Mouse (Mus musculus): Measurements from ENCODE around the gene Hs3st3b1. TPM values are rescaled to one million over a fixed set of nuclear protein-coding genes. Genes with fewer than 3 reads are reported as not detected.

Hs3st3b1 gene
- polyA plus RNA-seq, 1 experiment from 2014 or later, result 33.4 TPM

DNA sequence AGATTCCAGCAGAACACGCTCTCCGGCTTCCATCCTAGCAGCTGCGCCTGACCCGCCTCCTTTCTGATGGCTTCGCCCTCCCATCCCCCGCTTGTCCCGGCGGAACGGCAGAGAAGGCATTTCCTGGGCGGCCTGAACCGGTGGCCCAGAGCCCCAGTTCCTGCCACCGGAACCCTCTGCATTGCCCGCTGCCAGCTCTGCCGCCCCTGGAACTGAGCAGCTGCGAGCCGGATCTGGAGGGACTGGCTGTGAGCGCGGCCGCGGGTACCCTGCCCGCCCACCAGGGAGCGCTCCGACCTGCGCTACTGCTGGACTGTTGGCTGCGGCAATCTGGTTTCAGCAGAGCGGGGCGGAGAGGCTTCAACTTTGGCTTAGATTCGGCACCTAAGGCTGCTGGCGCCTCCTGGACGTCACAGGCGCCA is 3.1 kb upstream of the Hs3st3b1 start:
- under 1% methylated on average over 31 of the region's 31 CpGs for WGBS
- H3K4me2 ChIP-seq (replicated peaks; ENCODE audit: low read depth, low read length), result peak overlapping the region; percentile 57
- peak overlapping the region; percentile 61; the same call in 1 of the 2 replicates for H3K27ac ChIP-seq (ENCODE audit: low read length)
- peak overlapping the region; percentile 43 for H3K4me3 ChIP-seq (ENCODE audit: low read length)
- peaks cover 35% of the 10 kb centered on the region for H3K4me1 ChIP-seq (ENCODE audit: insufficient read depth, low read length)
- ATAC-seq (ENCODE audit: low FRiP score, low TSS enrichment), result peak; percentile 39
- no peaks in the 10 kb centered on the region for H3K36me3 ChIP-seq (ENCODE audit: insufficient read depth, low read length)
- no peaks in the 10 kb centered on the region for H3K9me3 ChIP-seq (ENCODE audit: low read length)
- peak overlapping the region; percentile 33; the same call in 1 of the 2 replicates for H3K9ac ChIP-seq (replicated peaks; ENCODE audit: low read length)
- H3K27me3 ChIP-seq (ENCODE audit: insufficient read depth, low read length), result peaks cover 38% of the 10 kb centered on the region; the same call in 1 of the 2 replicates

DNA sequence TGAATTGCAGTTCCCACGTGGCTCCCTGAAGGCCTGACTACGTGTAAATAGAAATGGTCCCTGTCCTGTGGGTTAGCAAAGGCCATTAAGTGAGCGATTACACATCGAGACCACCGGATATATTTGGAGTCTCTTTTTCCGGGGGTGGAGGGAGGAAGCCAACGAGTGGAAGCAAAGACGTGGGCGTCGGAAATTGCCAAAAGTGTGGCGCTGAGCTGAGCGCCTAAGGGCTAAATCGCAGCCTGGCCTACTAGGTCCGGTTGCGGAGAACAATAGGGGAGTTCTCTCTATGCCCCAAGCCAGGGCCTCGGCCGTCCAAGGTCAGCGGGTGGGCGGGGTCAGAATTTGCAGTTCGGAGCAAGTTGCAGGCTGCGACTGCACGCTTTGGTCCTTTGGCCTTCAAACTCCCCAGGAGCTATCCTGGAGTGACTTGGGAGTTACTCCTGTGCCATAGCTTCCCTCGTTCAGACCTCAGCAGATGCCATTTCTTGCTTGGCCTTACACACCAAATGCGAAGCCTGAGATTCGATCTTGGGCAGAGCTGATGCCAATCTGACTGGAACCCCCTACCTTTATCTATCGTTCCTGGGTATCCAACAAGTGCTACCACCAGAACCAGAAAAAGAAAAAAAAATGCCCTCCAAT is 2.3 kb upstream of the Hs3st3b1 start:
- Histone ChIP-seq H3K36me3 (ENCODE audit: insufficient read depth, low read length) (no peaks in the 10 kb centered on the region), H3K9me3 (ENCODE audit: low read length) (no peaks in the 10 kb centered on the region), H3K4me3 (ENCODE audit: low read length) (peak overlapping the region; percentile 56), H3K4me1 (ENCODE audit: insufficient read depth, low read length) (peaks cover 42% of the 10 kb centered on the region), H3K4me2 (replicated peaks; ENCODE audit: low read depth, low read length) (peak overlapping the region; percentile 81), H3K27me3 (ENCODE audit: insufficient read depth, low read length) (peaks cover 44% of the 10 kb centered on the region), H3K27ac (ENCODE audit: low read length) (peak overlapping the region; percentile 61), H3K9ac (replicated peaks; ENCODE audit: low read length) (peak overlapping the region; percentile 33; the same call in 1 of the 2 replicates)
- ATAC-seq (ENCODE audit: low FRiP score, low TSS enrichment), result no peak
- WGBS, result 5% methylated on average over 26 of the region's 26 CpGs

GRCm38 (mm10) chr11:63923386-63923785 is 1.3 kb upstream of the Hs3st3b1 start:
- H3K4me2 ChIP-seq (replicated peaks; ENCODE audit: low read depth, low read length), result peak overlapping the region; percentile 81
- peak overlapping the region; percentile 56 for H3K9ac ChIP-seq (replicated peaks; ENCODE audit: low read length)
- peak overlapping the region; percentile 56 for H3K4me3 ChIP-seq (ENCODE audit: low read length)
- H3K36me3 ChIP-seq (ENCODE audit: insufficient read depth, low read length), result no peaks in the 10 kb centered on the region
- peaks cover 51% of the 10 kb centered on the region for H3K4me1 ChIP-seq (ENCODE audit: insufficient read depth, low read length)
- peaks cover 49% of the 10 kb centered on the region for H3K27me3 ChIP-seq (ENCODE audit: insufficient read depth, low read length)
- under 1% methylated on average over 29 of the region's 29 CpGs for WGBS
- ATAC-seq (ENCODE audit: low FRiP score, low TSS enrichment), result no peak
- no peaks in the 10 kb centered on the region for H3K9me3 ChIP-seq (ENCODE audit: low read length)
- H3K27ac ChIP-seq (ENCODE audit: low read length), result peak overlapping the region; percentile 8; the same call in 1 of the 2 replicates

GRCm38 (mm10) chr11:63921044-63921951 is 792 bp downstream of the Hs3st3b1 start:
- H3K27ac ChIP-seq (ENCODE audit: low read length), result peak overlapping the region; percentile 51
- no peaks in the 10 kb centered on the region for H3K36me3 ChIP-seq (ENCODE audit: insufficient read depth, low read length)
- no peaks in the 10 kb centered on the region for H3K9me3 ChIP-seq (ENCODE audit: low read length)
- H3K4me3 ChIP-seq (ENCODE audit: low read length), result peak overlapping the region; percentile 56
- H3K4me2 ChIP-seq (replicated peaks; ENCODE audit: low read depth, low read length), result peak overlapping the region; percentile 81
- peaks cover 66% of the 10 kb centered on the region for H3K4me1 ChIP-seq (ENCODE audit: insufficient read depth, low read length)
- under 1% methylated on average over 80 of the region's 80 CpGs for WGBS
- peak overlapping the region; percentile 71 for H3K9ac ChIP-seq (replicated peaks; ENCODE audit: low read length)
- no peak for ATAC-seq (ENCODE audit: low FRiP score, low TSS enrichment)
- H3K27me3 ChIP-seq (ENCODE audit: insufficient read depth, low read length), result peaks cover 57% of the 10 kb centered on the region

DNA sequence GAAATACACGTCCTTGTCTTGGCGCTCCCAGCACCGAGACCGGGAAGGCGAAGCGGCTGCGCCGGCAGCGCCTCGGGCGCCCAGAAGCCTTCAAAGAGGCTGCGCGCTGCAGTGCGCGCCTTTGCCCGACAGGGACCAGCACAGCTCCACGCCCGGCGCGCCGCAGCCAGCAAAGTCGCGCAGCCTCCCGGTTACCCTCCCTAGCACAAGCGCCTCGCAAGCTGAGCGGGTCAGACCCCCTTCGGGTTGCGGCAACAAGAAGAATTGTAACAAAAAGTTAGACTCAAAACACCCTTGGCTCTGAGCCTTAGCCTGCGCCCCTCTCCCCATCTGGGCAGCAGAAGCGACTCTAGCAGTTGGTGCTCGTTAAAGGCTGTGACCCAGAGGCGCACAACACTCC is 1.6 kb downstream of the Hs3st3b1 start:
- Histone ChIP-seq H3K9ac (replicated peaks; ENCODE audit: low read length) (peak overlapping the region; percentile 71), H3K4me1 (ENCODE audit: insufficient read depth, low read length) (peaks cover 66% of the 10 kb centered on the region), H3K4me2 (replicated peaks; ENCODE audit: low read depth, low read length) (peak overlapping the region; percentile 81), H3K27me3 (ENCODE audit: insufficient read depth, low read length) (peaks cover 57% of the 10 kb centered on the region), H3K27ac (ENCODE audit: low read length) (peak overlapping the region; percentile 51), H3K4me3 (ENCODE audit: low read length) (peak overlapping the region; percentile 56), H3K36me3 (ENCODE audit: insufficient read depth, low read length) (no peaks in the 10 kb centered on the region), H3K9me3 (ENCODE audit: low read length) (no peaks in the 10 kb centered on the region)
- WGBS, result under 1% methylated on average over 33 of the region's 33 CpGs
- ATAC-seq (ENCODE audit: low FRiP score, low TSS enrichment), result no peak

DNA sequence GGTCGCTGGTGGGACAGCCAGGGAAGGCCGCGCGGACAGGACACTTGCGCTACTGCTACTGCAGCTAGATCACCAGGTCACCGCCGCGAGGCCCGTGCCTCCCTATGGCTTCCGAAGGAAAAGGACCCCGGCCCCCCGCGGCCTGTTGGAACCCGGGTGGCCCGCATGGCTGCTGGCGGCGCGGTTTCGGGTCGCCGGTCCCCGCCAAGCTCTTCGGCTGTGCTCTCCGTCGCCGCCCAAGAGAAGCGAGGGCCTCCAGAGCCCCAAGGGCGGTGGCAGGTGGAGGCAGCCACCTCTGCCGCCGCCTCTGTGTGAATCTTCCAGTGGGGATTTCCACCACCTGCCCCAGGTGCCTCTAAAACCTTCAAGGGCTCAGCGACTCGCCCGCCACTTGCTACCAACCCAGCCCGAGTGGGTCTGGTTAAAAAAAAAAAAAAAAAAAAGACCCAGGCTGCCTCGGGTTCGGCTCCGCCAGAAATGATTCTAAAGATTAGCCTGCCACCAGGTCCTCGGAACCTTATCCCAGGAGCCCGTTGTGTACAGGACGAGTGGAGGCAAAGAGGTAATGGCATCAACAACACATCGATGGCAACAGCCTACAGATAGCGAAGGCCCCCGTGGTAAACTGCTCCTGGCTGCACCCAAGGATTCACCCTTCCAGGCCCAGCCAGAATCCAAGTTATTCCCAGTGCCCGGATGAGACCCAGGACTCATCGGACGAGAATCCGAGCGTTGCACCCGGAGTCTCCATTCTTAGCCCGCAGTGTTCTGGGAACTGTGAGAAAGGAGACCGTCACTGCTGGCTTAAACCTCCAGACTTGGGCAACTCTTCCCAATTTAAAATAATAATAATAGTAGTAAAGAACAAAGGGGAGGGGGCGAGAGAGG is 2.6 kb downstream of the Hs3st3b1 start:
- no peaks in the 10 kb centered on the region for H3K9me3 ChIP-seq (ENCODE audit: low read length)
- H3K36me3 ChIP-seq (ENCODE audit: insufficient read depth, low read length), result no peaks in the 10 kb centered on the region
- peak overlapping the region; percentile 81 for H3K4me2 ChIP-seq (replicated peaks; ENCODE audit: low read depth, low read length)
- peaks cover 52% of the 10 kb centered on the region for H3K27me3 ChIP-seq (ENCODE audit: insufficient read depth, low read length)
- ATAC-seq (ENCODE audit: low FRiP score, low TSS enrichment), result no peak
- peak overlapping the region; percentile 83 for H3K27ac ChIP-seq (ENCODE audit: low read length)
- peak overlapping the region; percentile 56 for H3K4me3 ChIP-seq (ENCODE audit: low read length)
- WGBS, result 5% methylated on average over 52 of the region's 52 CpGs
- peak overlapping the region; percentile 71 for H3K9ac ChIP-seq (replicated peaks; ENCODE audit: low read length)
- peaks cover 62% of the 10 kb centered on the region for H3K4me1 ChIP-seq (ENCODE audit: insufficient read depth, low read length)

- WGBS, result 22% methylated on average over 17 of the region's 17 CpGs
- Histone ChIP-seq H3K4me1 (ENCODE audit: insufficient read depth, low read length) (peaks cover 67% of the 10 kb centered on the region), H3K9ac (replicated peaks; ENCODE audit: low read length) (peak overlapping the region; percentile 71), H3K27ac (ENCODE audit: low read length) (peak overlapping the region; percentile 83), H3K4me2 (replicated peaks; ENCODE audit: low read depth, low read length) (peak overlapping the region; percentile 81), H3K4me3 (ENCODE audit: low read length) (peak overlapping the region; percentile 56), H3K9me3 (ENCODE audit: low read length) (no peaks in the 10 kb centered on the region), H3K27me3 (ENCODE audit: insufficient read depth, low read length) (peaks cover 50% of the 10 kb centered on the region), H3K36me3 (ENCODE audit: insufficient read depth, low read length) (no peaks in the 10 kb centered on the region)
- ATAC-seq (ENCODE audit: low FRiP score, low TSS enrichment), result peak; percentile 63
Observed at GRCm38 (mm10) chr11:63918321-63919105, 3.6 kb downstream of the Hs3st3b1 start.

- Histone ChIP-seq H3K4me3 (ENCODE audit: low read length) (peak overlapping the region; percentile 56), H3K36me3 (ENCODE audit: insufficient read depth, low read length) (no peaks in the 10 kb centered on the region), H3K27me3 (ENCODE audit: insufficient read depth, low read length) (peaks cover 52% of the 10 kb centered on the region), H3K9ac (replicated peaks; ENCODE audit: low read length) (peak overlapping the region; percentile 3; the same call in 1 of the 2 replicates), H3K9me3 (ENCODE audit: low read length) (no peaks in the 10 kb centered on the region), H3K27ac (ENCODE audit: low read length) (no peak overlapping the region), H3K4me2 (replicated peaks; ENCODE audit: low read depth, low read length) (peak overlapping the region; percentile 81), H3K4me1 (ENCODE audit: insufficient read depth, low read length) (peaks cover 58% of the 10 kb centered on the region)
- WGBS, result 11% methylated on average over 6 of the region's 6 CpGs
- ATAC-seq (ENCODE audit: low FRiP score, low TSS enrichment), result no peak
Observed at GRCm38 (mm10) chr11:63917561-63917960, 4.5 kb downstream of the Hs3st3b1 start.

All from kidney, embryonic 16.5 days (tissue).